Comparison of ENCODE assay signal across 19 mouse cellular contexts in the genomic region with DNA sequence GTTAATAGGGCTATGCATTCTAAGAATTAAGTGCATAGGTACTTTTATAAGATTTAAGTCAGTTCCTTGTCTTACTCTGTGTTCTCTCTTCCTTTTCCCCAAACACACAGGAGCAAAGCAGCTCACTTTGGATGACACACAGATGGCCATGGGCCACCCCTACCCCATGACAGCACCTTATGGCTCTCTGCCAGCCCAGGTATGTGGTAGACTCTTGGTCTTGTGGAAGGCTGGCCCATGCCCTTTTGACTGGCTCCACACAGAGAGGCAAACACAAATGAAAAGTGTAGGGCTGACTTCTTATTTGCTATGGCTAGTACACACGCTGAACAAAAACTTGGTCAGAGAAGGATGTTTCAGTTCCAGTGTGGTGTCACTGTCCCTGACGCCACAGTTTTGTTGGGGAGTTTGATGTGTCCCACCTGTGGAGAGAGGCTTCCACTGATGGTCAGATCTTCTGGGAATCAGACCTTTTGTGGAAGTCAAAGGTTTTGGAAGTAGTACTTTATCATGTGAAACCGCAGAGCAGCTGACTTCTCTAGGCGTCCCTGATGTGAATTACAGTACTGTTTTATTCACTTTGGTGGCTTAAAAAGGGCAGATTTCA. TPM values are rescaled to one million over a fixed set of nuclear protein-coding genes. Genes with fewer than 3 reads are reported as not detected.
"Had no signal": no experiment of that assay in that cellular context is flagged by ENCODE, and none has a peak within 500 bp of the region (broad histone marks: within the 10 kb centered on the region; RNA-seq: fewer than 3 reads in every experiment).

No protein-coding gene starts in this region.

- H3K36me3 ChIP-seq: midbrain, embryonic 13.5 days; midbrain, embryonic 15.5 days; neural tube, embryonic 12.5 days; stomach, embryonic 15.5 days had no signal

- H3K27ac ChIP-seq: liver, embryonic 14.5 days; macrophage; midbrain, embryonic 13.5 days; midbrain, embryonic 15.5 days; neural tube, embryonic 12.5 days; stomach, embryonic 15.5 days; stomach, postnatal 0 days had no signal

- H3K9me3 ChIP-seq: megakaryocyte, embryonic 14.5 days; midbrain, embryonic 13.5 days; midbrain, embryonic 15.5 days; neural tube, embryonic 12.5 days; stomach, embryonic 15.5 days had no signal

- ATAC-seq: midbrain, embryonic 13.5 days; midbrain, embryonic 15.5 days had no signal

- H3K9ac ChIP-seq: liver, embryonic 14.5 days; lung, embryonic 14.5 days; midbrain, embryonic 13.5 days; midbrain, embryonic 15.5 days; neural tube, embryonic 12.5 days; stomach, embryonic 15.5 days had no signal

- H3K4me3 ChIP-seq: megakaryocyte, embryonic 14.5 days; midbrain, embryonic 13.5 days; midbrain, embryonic 15.5 days; neural tube, embryonic 12.5 days; stomach, embryonic 15.5 days had no signal

- H3K4me2 ChIP-seq: lung, embryonic 14.5 days; midbrain, embryonic 11.5 days; midbrain, embryonic 13.5 days; midbrain, embryonic 15.5 days; neural tube, embryonic 12.5 days; stomach, embryonic 15.5 days had no signal

- DNase-seq: lung, adult 18-20 months; lung, embryonic 14.5 days; lung, postnatal 10 days; lung, postnatal 36 days; right cerebral cortex, postnatal 14 days; right cerebral cortex, postnatal 4 days; thymus, adult 2 months; thymus, postnatal 25 days; thymus, postnatal 4 days had no signal

RNA-seq across cellular contexts. Expression of gene Irf4, which starts 3.7 kb away (rescaled TPM):
- polyA plus RNA-seq: neural tube, embryonic 14.5 days had no signal
